Mouse (Mus musculus) gonadal fat pad, adult 2 months (tissue): ENCODE results near the gene A2ml1. TPM values are rescaled to one million over a fixed set of nuclear protein-coding genes. Genes with fewer than 3 reads are reported as not detected.

Source experiments
- polyA plus RNA-seq: library from polyadenylated mRNA; depleted of rRNA; stranded (reverse); fragments of >200 nt; gene quantifications from 2 replicates; pipeline ENCODE4 v1.2.3, GENCODE M21; 2012; rRNA removed

A2ml1 gene
- polyA plus RNA-seq, 1 experiment, result 17.6 TPM

Other genes with a start within 250 kb of the A2ml1 start
- 15.5 and 18.7 TPM in 2 replicates for gene Tulp3, start 225.8 kb downstream of the A2ml1 start, polyA plus RNA-seq
- gene Rhno1, start 218.7 kb downstream of the A2ml1 start, polyA plus RNA-seq, result 6.7 and 10.2 TPM in 2 replicates
- 3.0 and 4.5 TPM in 2 replicates for gene Foxm1, start 218.6 kb downstream of the A2ml1 start, polyA plus RNA-seq
- 0.18 and 0.20 TPM in 2 replicates for gene Tex52, start 206.2 kb downstream of the A2ml1 start, polyA plus RNA-seq
- not detected in 2 replicates for gene Gm44596, start 206.1 kb downstream of the A2ml1 start, polyA plus RNA-seq
- 7.5 and 8.2 TPM in 2 replicates for gene Nrip2, start 182.3 kb downstream of the A2ml1 start, polyA plus RNA-seq
- 19.1 and 23.0 TPM in 2 replicates for gene Itfg2, start 156.7 kb downstream of the A2ml1 start, polyA plus RNA-seq
- gene Fkbp4, start 142.9 kb downstream of the A2ml1 start, polyA plus RNA-seq, result 159 and 223 TPM in 2 replicates
- gene Pzp, start 54.9 kb downstream of the A2ml1 start, polyA plus RNA-seq, result 1.4 and 4.0 TPM in 2 replicates
- gene Klrb1a, start 41.9 kb upstream of the A2ml1 start, polyA plus RNA-seq, result 29.6 and 31.2 TPM in 2 replicates
- 0.19 and 0.26 TPM in 2 replicates for gene Clec2h, start 80.8 kb upstream of the A2ml1 start, polyA plus RNA-seq
- gene Klrb1, start 141.5 kb upstream of the A2ml1 start, polyA plus RNA-seq, result not detected in 2 replicates
- gene Klrb1c, start 207.6 kb upstream of the A2ml1 start, polyA plus RNA-seq, result 29.7 and 72.7 TPM in 2 replicates
- gene Gm44511, start 244.7 kb upstream of the A2ml1 start, polyA plus RNA-seq, result 0.65 TPM in 1 of 2 replicates, not detected in the other
- gene Klrb1b, start 244.7 kb upstream of the A2ml1 start, polyA plus RNA-seq, result 0.19 and 0.41 TPM in 2 replicates